Mouse (Mus musculus): ENCODE data around the gene Trpm8. TPM values are rescaled to one million over a fixed set of nuclear protein-coding genes. Genes with fewer than 3 reads are reported as not detected.

Gene Trpm8
- polyA plus RNA-seq, 2 experiments = not detected

GRCm38 (mm10) chr1:88356616-88357015 lies 79.2 kb downstream of the Trpm8 start:
- DNase-seq (ENCODE audit: low read depth in 3 of 3, low spot score in 3 of 3) = no peak
- Histone ChIP-seq H3K4me2 (ENCODE audit: low read depth) (no peak overlapping the region), H3K27ac (no peak overlapping the region), H3K27me3 (ENCODE audit: control insufficient read depth, insufficient read depth, low read length) (no peaks in the 10 kb centered on the region), H3K9me3 (ENCODE audit: control insufficient read depth, low read length) (no peaks in the 10 kb centered on the region), H3K4me3 (ENCODE audit: insufficient read depth in 1 of 2, low read depth in 2 of 2, low read length in 2 of 2) (no peak overlapping the region), H3K4me1 (replicated peaks; ENCODE audit: control insufficient read depth in 2 of 2, insufficient read depth in 2 of 2, low read length in 1 of 2) (no peaks in the 10 kb centered on the region), H3K36me3 (replicated peaks; ENCODE audit: control insufficient read depth, insufficient read depth, low read depth) (no peaks in the 10 kb centered on the region), H3K9ac (replicated peaks) (no peak overlapping the region)
- no peak for TF ChIP-seq EP300 (IDR thresholded peaks at IDR 0.05; ENCODE audit: low read depth)
- no peak for TF ChIP-seq CTCF (IDR thresholded peaks at IDR 0.05; ENCODE audit: low read depth)
- no peak for ATAC-seq (ENCODE audit: insufficient read depth)
- WGBS (ENCODE audit: insufficient replicate concordance) = 68% methylated on average over 6 of the region's 6 CpGs

GRCm38 (mm10) chr1:88357458-88358090 lies 80.1 kb downstream of the Trpm8 start:
- Histone ChIP-seq H3K9me3 (ENCODE audit: control insufficient read depth, low read length) (no peaks in the 10 kb centered on the region), H3K4me3 (ENCODE audit: insufficient read depth in 1 of 2, low read depth in 2 of 2, low read length in 2 of 2) (no peak overlapping the region), H3K4me2 (ENCODE audit: low read depth) (no peak overlapping the region), H3K27ac (no peak overlapping the region), H3K9ac (replicated peaks) (no peak overlapping the region), H3K4me1 (replicated peaks; ENCODE audit: control insufficient read depth in 2 of 2, insufficient read depth in 2 of 2, low read length in 1 of 2) (no peaks in the 10 kb centered on the region), H3K27me3 (ENCODE audit: control insufficient read depth, insufficient read depth, low read length) (no peaks in the 10 kb centered on the region), H3K36me3 (replicated peaks; ENCODE audit: control insufficient read depth, insufficient read depth, low read depth) (no peaks in the 10 kb centered on the region)
- ATAC-seq (ENCODE audit: insufficient read depth) = no peak
- no peak for TF ChIP-seq EP300 (IDR thresholded peaks at IDR 0.05; ENCODE audit: low read depth)
- TF ChIP-seq CTCF (IDR thresholded peaks at IDR 0.05; ENCODE audit: low read depth) = peak; percentile 74
- 59% methylated on average over 6 of the region's 6 CpGs for WGBS (ENCODE audit: insufficient replicate concordance)
- DNase-seq (ENCODE audit: low read depth in 3 of 3, low spot score in 3 of 3) = peak; percentile 24 to 43 (median 34)

- H3K4me2 ChIP-seq (ENCODE audit: low read depth) = no peak overlapping the region
- H3K9me3 ChIP-seq (ENCODE audit: control insufficient read depth, low read length) = no peaks in the 10 kb centered on the region
- no peak for DNase-seq (ENCODE audit: low read depth in 3 of 3, low spot score in 3 of 3)
- H3K27ac ChIP-seq = no peak overlapping the region
- TF ChIP-seq CTCF (IDR thresholded peaks at IDR 0.05; ENCODE audit: low read depth) (no peak), EP300 (IDR thresholded peaks at IDR 0.05; ENCODE audit: low read depth) (no peak)
- H3K4me3 ChIP-seq (ENCODE audit: insufficient read depth in 1 of 2, low read depth in 2 of 2, low read length in 2 of 2) = no peak overlapping the region
- ATAC-seq (ENCODE audit: insufficient read depth) = no peak
- H3K4me1 ChIP-seq (replicated peaks; ENCODE audit: control insufficient read depth in 2 of 2, insufficient read depth in 2 of 2, low read length in 1 of 2) = no peaks in the 10 kb centered on the region
- 61% methylated on average over 7 of the region's 7 CpGs for WGBS (ENCODE audit: insufficient replicate concordance)
- no peaks in the 10 kb centered on the region for H3K36me3 ChIP-seq (replicated peaks; ENCODE audit: control insufficient read depth, insufficient read depth, low read depth)
- no peak overlapping the region for H3K9ac ChIP-seq (replicated peaks)
- no peaks in the 10 kb centered on the region for H3K27me3 ChIP-seq (ENCODE audit: control insufficient read depth, insufficient read depth, low read length)
Observed at GRCm38 (mm10) chr1:88358102-88358654, 80.7 kb downstream of the Trpm8 start.

GRCm38 (mm10) chr1:88361085-88361484 lies 83.6 kb downstream of the Trpm8 start:
- H3K4me3 ChIP-seq (ENCODE audit: insufficient read depth in 1 of 2, low read depth in 2 of 2, low read length in 2 of 2) = no peak overlapping the region
- no peaks in the 10 kb centered on the region for H3K36me3 ChIP-seq (replicated peaks; ENCODE audit: control insufficient read depth, insufficient read depth, low read depth)
- DNase-seq (ENCODE audit: low read depth in 3 of 3, low spot score in 3 of 3) (no peak), ATAC-seq (ENCODE audit: insufficient read depth) (no peak)
- no peak overlapping the region for H3K27ac ChIP-seq
- no peak overlapping the region for H3K9ac ChIP-seq (replicated peaks)
- no peak overlapping the region for H3K4me2 ChIP-seq (ENCODE audit: low read depth)
- H3K4me1 ChIP-seq (replicated peaks; ENCODE audit: control insufficient read depth in 2 of 2, insufficient read depth in 2 of 2, low read length in 1 of 2) = no peaks in the 10 kb centered on the region
- H3K27me3 ChIP-seq (ENCODE audit: control insufficient read depth, insufficient read depth, low read length) = no peaks in the 10 kb centered on the region
- no peaks in the 10 kb centered on the region for H3K9me3 ChIP-seq (ENCODE audit: control insufficient read depth, low read length)
- 63% methylated on average over 4 of the region's 4 CpGs for WGBS (ENCODE audit: insufficient replicate concordance)
- TF ChIP-seq EP300 (IDR thresholded peaks at IDR 0.05; ENCODE audit: low read depth) (no peak), CTCF (IDR thresholded peaks at IDR 0.05; ENCODE audit: low read depth) (no peak)

GRCm38 (mm10) chr1:88366881-88367644 lies 89.6 kb downstream of the Trpm8 start:
- 60% methylated on average over 11 of the region's 11 CpGs for WGBS (ENCODE audit: insufficient replicate concordance)
- no peak for DNase-seq (ENCODE audit: low read depth in 3 of 3, low spot score in 3 of 3)
- no peak overlapping the region for H3K27ac ChIP-seq
- no peak for ATAC-seq (ENCODE audit: insufficient read depth)
- H3K9me3 ChIP-seq (ENCODE audit: control insufficient read depth, low read length) = no peaks in the 10 kb centered on the region; the same call in 1 of the 2 replicates
- H3K4me1 ChIP-seq (replicated peaks; ENCODE audit: control insufficient read depth in 2 of 2, insufficient read depth in 2 of 2, low read length in 1 of 2) = no peaks in the 10 kb centered on the region
- H3K9ac ChIP-seq (replicated peaks) = no peak overlapping the region
- TF ChIP-seq EP300 (IDR thresholded peaks at IDR 0.05; ENCODE audit: low read depth) (no peak), CTCF (IDR thresholded peaks at IDR 0.05; ENCODE audit: low read depth) (no peak)
- no peak overlapping the region for H3K4me2 ChIP-seq (ENCODE audit: low read depth)
- H3K27me3 ChIP-seq (ENCODE audit: control insufficient read depth, insufficient read depth, low read length) = no peaks in the 10 kb centered on the region
- H3K36me3 ChIP-seq (replicated peaks; ENCODE audit: control insufficient read depth, insufficient read depth, low read depth) = no peaks in the 10 kb centered on the region
- H3K4me3 ChIP-seq (ENCODE audit: insufficient read depth in 1 of 2, low read depth in 2 of 2, low read length in 2 of 2) = no peak overlapping the region
